Mouse (Mus musculus) 416B (cell line): ENCODE results near the gene Gm732.

Experiments
- DNase-seq: peaks from one replicate; pipeline ENCODE4 v3.0.0; 2011; ENCODE audit warnings: low read depth

Gm732 gene

GRCm38 (mm10) chrX:107948365-107948764, at the start of gene Gm732:
Gm732 (minus strand) TSS chrX:107948465.
- no peak for DNase-seq
